Mouse (Mus musculus): Measurements from ENCODE around the gene Ccdc40.
A peak's percentile ranks its signal among the peaks of the same experiment; 100 is the strongest.

Ccdc40 gene

GRCm38 (mm10) chr11:119228091-119228781 is at the start of gene Ccdc40, which contains the start of gene Tbc1d16:
TSS of gene Ccdc40 (plus strand) at chr11:119228572.
TSS of gene Tbc1d16 (minus strand) at chr11:119228499.
- DNase-seq (ENCODE audit: low read depth, low spot score), result peak; percentile 74

GRCm38 (mm10) chr11:119180824-119181582 is 47.4 kb upstream of the Ccdc40 start:
- DNase-seq (ENCODE audit: low read depth, low spot score), result peak; percentile 66

GRCm38 (mm10) chr11:119181861-119182395 is 46.4 kb upstream of the Ccdc40 start:
- peak; percentile 34 for DNase-seq (ENCODE audit: low read depth, low spot score)

GRCm38 (mm10) chr11:119183684-119184310 is 44.6 kb upstream of the Ccdc40 start:
- DNase-seq (ENCODE audit: low read depth, low spot score), result no peak

- no peak for DNase-seq (ENCODE audit: low read depth, low spot score)
Measured at GRCm38 (mm10) chr11:119186381-119186780, 42.0 kb upstream of the Ccdc40 start.

- DNase-seq (ENCODE audit: low read depth, low spot score), result peak; percentile 86
Measured at GRCm38 (mm10) chr11:119186989-119187799, 41.2 kb upstream of the Ccdc40 start.

GRCm38 (mm10) chr11:119187800-119188197 is 40.6 kb upstream of the Ccdc40 start:
- peak; percentile 70 for DNase-seq (ENCODE audit: low read depth, low spot score)

- DNase-seq (ENCODE audit: low read depth, low spot score), result no peak
Measured at GRCm38 (mm10) chr11:119188389-119188788, 40.0 kb upstream of the Ccdc40 start.

- DNase-seq (ENCODE audit: low read depth, low spot score), result no peak
Measured at GRCm38 (mm10) chr11:119189319-119189718, 39.1 kb upstream of the Ccdc40 start.

GRCm38 (mm10) chr11:119190498-119190897 is 37.9 kb upstream of the Ccdc40 start:
- peak; percentile 87 for DNase-seq (ENCODE audit: low read depth, low spot score)

- DNase-seq (ENCODE audit: low read depth, low spot score), result no peak
Measured at GRCm38 (mm10) chr11:119191606-119192081, 36.7 kb upstream of the Ccdc40 start.

GRCm38 (mm10) chr11:119192176-119192575 is 36.2 kb upstream of the Ccdc40 start:
- DNase-seq (ENCODE audit: low read depth, low spot score), result no peak

- no peak for DNase-seq (ENCODE audit: low read depth, low spot score)
Measured at GRCm38 (mm10) chr11:119192605-119193004, 35.8 kb upstream of the Ccdc40 start.

- peak; percentile 93 for DNase-seq (ENCODE audit: low read depth, low spot score)
Measured at GRCm38 (mm10) chr11:119197618-119198563, 30.5 kb upstream of the Ccdc40 start.

GRCm38 (mm10) chr11:119198564-119199232 is 29.7 kb upstream of the Ccdc40 start:
- peak; percentile 95 for DNase-seq (ENCODE audit: low read depth, low spot score)

GRCm38 (mm10) chr11:119199233-119199601 is 29.2 kb upstream of the Ccdc40 start:
- no peak for DNase-seq (ENCODE audit: low read depth, low spot score)

GRCm38 (mm10) chr11:119203423-119203822 is 24.9 kb upstream of the Ccdc40 start:
- no peak for DNase-seq (ENCODE audit: low read depth, low spot score)

- DNase-seq (ENCODE audit: low read depth, low spot score), result no peak
Measured at GRCm38 (mm10) chr11:119205738-119206137, 22.6 kb upstream of the Ccdc40 start.

- DNase-seq (ENCODE audit: low read depth, low spot score), result peak; percentile 85
Measured at GRCm38 (mm10) chr11:119206562-119206961, 21.8 kb upstream of the Ccdc40 start.
